Mouse (Mus musculus): ENCODE measurements around the gene Rhbdd1. TPM values are rescaled to one million over a fixed set of nuclear protein-coding genes. Genes with fewer than 3 reads are reported as not detected.

The Rhbdd1 gene
- total RNA-seq, 1 experiment from 2014 or later, result 35.8 TPM

DNA sequence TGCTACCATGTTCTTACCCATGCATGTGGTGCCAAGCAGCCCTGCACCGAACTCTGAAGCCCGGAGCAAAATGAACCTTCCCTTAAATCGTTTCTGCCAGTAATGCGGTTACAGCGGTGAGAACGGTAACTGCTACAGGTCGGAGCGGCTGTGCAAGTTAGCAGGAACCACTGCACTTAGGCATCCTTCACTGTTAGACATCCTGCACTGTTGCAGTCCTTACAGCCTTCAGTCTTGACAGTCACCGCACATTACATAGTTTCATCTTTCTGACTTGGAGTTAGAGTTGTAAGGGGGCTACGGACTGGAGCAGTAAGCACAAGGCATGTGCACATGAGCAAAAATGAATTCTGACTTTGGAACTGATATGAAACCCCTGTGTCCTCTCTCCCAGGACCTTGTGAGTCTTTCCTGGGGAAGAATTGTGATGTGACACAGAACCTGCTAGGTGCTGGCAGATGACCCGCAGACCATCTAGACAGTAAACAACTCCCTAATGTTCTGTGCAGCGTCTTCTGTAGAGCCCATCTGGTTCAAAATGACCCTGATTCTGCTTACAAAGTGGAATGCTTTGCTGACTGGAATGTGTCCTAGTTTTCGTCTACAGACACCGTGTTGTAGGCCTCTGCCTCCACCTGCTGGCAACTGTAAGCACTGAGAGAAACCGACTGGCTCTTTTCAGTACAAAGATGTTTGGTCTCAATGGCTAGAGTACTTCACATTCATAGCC is 116.8 kb downstream of the Rhbdd1 start:
- DNase-seq, result peak; percentile 65

DNA sequence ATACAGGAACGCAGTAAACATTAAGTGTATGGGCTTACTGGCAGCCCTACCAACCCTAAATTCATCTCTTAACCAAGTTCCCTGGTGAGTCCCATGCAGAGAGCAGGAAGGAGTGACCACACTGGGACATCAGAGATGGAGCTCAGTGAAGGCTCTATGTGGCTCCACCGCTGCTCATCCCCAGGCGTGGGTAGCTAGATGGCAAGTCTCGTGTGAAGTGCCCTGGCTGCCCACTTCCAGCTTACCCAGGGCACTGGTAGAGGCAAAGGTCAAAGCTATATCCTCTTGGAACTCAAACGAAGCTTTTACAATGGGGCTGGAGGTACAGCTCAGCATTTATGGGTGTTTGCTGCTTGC is 117.4 kb downstream of the Rhbdd1 start:
- DNase-seq, result no peak

DNA sequence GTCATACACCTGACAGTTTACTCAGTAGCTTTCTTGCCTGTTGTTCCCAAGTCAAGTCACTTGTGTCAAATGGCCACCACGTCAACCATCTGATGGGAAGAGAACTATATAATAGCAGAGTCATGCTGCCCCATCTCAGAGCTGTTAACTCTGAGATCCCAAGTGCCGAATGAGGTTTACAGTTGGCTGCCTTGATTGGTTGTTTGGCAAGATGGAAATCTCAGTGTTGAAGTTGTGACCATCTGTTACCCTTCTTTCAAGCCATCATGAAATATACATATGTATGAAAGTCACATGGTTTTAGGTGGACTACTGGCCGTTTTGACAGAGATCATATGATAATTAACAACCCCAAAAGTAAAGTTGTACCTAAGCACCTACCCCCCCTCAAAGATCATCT is 121.0 kb downstream of the Rhbdd1 start:
- no peak for DNase-seq

- DNase-seq, result no peak
Observed at GRCm38 (mm10) chr1:82440123-82440522, 123.9 kb downstream of the Rhbdd1 start.

DNA sequence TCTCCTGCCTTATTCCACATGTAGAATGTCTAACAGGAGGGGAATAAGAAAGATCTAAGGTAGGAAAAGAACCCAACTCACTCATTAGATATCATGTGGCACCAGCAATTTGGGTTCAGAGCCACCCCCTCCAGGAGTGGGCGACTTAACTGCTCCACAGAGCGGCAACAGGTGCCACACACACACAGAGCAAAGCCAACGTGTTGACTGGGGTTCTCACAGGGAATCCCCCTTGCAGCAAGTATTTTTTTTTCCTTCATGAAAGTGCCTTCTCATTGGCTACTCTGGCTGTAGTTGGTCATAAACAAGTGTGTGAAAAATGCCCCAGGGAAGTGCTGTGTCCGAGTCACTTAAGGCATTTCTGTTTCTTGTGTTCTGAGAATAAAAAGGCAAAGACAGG is 127.3 kb downstream of the Rhbdd1 start:
- no peak for DNase-seq

DNA sequence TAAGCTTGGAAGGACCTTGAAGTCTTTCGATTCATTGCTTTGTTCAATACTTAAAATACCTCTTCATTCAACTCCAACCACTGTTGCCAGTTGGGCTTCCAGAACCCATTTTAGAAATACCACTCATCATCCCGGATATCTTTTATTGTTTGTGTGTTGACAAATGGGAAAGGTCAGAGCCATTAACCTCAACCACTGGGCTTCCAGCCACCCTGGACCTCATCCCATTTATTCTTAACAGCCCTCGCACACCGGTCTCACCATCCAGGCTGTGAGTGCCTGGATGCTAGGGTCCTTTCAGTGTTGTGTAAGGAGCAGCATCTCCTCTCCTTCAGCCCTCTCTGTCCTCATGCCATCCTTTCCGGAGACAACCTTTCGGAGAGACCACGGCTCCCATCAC is 129.8 kb downstream of the Rhbdd1 start:
- peak; percentile 19 for DNase-seq

DNA sequence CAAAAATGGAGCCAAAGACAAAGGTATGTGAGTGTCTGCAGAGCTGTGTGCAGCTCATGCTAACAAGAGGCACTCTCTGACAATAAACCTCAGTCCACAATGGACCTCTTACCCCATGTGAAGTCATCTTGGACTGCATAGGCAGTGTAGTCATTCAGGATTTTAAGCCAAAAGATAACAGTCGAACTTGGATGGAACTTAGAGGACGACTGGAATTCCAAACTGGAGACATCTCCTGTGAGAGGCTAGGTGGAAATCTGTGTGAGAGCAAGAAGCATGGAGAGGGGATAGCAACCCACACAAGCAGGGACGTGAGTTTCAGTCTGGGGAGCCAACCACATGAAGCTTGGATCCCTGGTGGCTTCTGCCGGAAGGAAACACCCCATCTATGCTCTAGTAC is 133.6 kb downstream of the Rhbdd1 start:
- no peak for DNase-seq

- no peak for DNase-seq
Observed at GRCm38 (mm10) chr1:82451927-82452651, 135.8 kb downstream of the Rhbdd1 start.

- no peak for DNase-seq
Observed at GRCm38 (mm10) chr1:82454031-82454430, 137.8 kb downstream of the Rhbdd1 start.

DNA sequence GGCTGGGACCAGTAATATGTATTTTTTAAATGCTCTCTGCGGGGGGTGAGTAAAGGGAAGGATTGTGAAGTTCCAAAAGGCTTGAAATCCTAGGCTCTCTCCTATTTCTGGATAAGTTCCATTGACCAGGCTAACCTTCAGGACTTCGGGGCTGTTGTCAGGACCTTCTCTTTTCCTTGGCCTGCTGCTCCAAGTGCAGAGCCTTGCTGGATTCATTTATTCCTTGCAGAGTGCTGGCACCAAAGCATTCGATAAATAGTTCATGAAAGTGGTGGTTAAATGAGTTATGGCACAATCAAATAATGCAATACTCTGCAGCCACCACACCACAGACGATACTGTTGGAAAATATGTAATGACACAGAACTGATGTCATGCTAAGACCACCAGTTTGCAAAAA is 143.1 kb downstream of the Rhbdd1 start:
- no peak for DNase-seq

DNA sequence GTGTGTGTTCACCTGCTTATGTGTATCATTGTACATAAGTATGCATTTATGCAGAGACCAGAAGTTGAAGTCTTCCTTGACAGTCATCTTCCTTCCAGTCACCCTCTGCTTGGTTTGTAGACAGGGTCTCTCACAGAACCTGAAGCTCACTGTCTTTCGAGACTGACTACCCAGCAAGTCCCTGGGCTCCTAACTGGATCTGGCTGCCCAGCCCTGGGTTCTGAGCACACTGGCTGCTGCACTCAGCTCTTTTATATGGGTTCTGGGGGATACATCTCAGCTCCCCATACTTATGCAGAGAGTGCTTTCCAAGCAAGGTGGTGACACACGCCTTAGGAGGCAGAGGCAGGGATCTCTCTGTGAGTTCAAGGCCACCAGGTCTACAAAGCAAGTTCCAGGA is 143.7 kb downstream of the Rhbdd1 start:
- DNase-seq, result no peak

GRCm38 (mm10) chr1:82461041-82461440 is 144.8 kb downstream of the Rhbdd1 start:
- DNase-seq, result no peak

- no peak for DNase-seq
Observed at GRCm38 (mm10) chr1:82465321-82465853, 149.1 kb downstream of the Rhbdd1 start.

DNA sequence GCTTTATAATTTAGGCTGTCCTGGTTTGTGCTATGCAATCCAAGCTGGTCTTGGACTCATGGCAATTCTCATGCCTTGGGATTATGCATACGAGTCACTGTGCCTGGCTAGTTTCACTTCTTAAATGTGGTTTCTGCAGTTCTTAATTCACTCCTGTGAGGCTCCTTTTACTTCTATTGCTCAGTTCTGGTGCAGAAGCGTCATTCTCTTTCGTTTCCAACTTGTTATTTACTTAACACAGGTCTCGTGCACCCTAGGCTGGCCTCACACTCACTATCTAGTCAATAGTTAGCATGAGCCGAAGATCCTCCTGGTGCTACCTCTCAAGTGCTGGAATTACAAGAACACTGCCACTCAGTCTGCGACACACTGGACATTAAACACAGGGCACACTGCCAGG is 152.6 kb downstream of the Rhbdd1 start:
- no peak for DNase-seq

GRCm38 (mm10) chr1:82470516-82471225 is 154.4 kb downstream of the Rhbdd1 start:
- DNase-seq, result no peak

GRCm38 (mm10) chr1:82473467-82473866 is 157.2 kb downstream of the Rhbdd1 start:
- no peak for DNase-seq

DNA sequence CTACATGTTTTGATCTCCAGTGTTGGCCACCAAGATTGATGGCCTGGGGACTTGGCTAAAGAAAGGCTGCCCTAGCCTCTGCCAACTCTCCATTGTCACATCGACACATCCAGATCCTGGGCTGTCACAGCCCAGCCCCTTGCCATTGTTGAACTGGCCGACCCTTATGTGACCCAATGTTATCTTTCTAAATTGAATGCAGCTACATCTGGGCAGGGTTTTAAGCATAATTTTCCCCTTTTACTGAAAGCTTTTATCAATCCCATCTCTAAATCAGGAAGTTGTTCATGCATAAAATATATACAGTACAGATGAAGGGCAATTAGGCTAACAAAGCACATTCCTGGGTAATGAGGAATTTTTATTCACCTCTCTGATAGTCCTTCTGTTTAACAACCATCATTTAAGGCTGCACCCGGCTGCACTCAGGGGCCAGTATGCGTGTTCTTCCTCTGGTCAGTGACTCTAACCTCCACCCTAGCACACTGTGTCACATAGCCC is 158.3 kb downstream of the Rhbdd1 start:
- no peak for DNase-seq

GRCm38 (mm10) chr1:82475254-82475653 is 159.0 kb downstream of the Rhbdd1 start:
- no peak for DNase-seq

DNA sequence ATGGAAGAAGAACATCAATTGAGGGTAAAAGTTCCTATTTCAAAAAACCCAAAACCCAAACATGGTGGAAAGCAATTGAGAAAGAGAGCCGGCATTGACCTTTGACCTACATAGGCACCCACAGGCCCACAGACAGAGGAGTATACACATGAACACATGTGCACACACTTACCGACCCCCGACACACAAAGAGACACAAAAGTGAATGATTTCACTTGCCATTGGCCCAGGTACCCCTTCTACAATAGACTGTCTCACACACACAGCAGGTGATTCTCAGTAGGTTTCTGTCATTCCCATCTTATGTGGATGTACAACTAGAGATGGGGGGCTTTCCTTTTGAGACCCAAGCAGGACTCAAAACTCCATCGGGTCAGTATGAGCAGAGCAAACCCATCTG is 159.6 kb downstream of the Rhbdd1 start:
- DNase-seq, result no peak

- no peak for DNase-seq
Observed at GRCm38 (mm10) chr1:82476256-82476655, 160.0 kb downstream of the Rhbdd1 start.

DNA sequence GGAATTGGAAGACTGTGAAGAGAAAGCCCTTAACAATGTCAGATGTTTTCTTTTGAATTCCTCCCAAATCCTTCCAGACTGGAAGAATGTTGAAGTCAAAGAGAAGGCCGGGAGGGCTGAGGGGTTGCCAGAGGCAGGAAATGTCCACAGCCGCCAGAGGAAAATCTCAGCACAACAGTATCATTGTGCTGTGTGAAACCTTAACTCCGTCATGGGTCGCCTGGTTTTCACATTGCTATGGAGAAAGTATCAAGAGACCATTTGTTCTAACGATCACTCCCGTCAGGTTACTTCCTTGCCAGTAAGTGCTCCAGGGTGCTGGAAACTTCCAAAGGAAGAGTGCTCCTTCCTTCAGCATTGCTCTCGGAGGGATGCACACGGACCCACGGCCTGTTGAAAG is 160.5 kb downstream of the Rhbdd1 start:
- no peak for DNase-seq

GRCm38 (mm10) chr1:82479696-82480487 is 163.6 kb downstream of the Rhbdd1 start:
- no peak for DNase-seq
